Mouse (Mus musculus) Patski (cell line): Measurements from ENCODE around the gene Dmbx1. TPM values are rescaled to one million over a fixed set of nuclear protein-coding genes. Genes with fewer than 3 reads are reported as not detected.

ENCODE experiments used
- ATAC-seq: fragments of 100-300 bp; one replicate; pipeline ENCODE4 v1.8.0; 2021
- CTCF ChIA-PET: fragments of 350-600 bp; sonication (Branson Sonifier 250); formaldehyde crosslinking; loops from one replicate; lab custom pipeline; 2022; ENCODE audit warnings: inconsistent platforms; lab: Charles Lee
- POLR2A ChIA-PET: fragments of 350-600 bp; sonication (Branson Sonifier 250); formaldehyde crosslinking; loops from one replicate; lab custom pipeline; 2022; ENCODE audit warnings: antibody characterized with exemption, inconsistent platforms; lab: Charles Lee
- DNase-seq: peaks from one replicate; pipeline ENCODE4 v3.0.0-alpha.2; 2011; ENCODE audit warnings: low read depth, low spot score
- H3K27me3 ChIP-seq: fragments of 371-371 bp; one replicate; pipeline ENCODE4 v1.5.1; 2021
- CTCF ChIP-seq: fragments of 100-300 bp; IDR thresholded peaks from one replicate; pipeline ENCODE4 v1.5.1; 2021
- in situ Hi-C: fragments of 300-500 bp; cut with MboI; formaldehyde crosslinking; loops from 3 replicates; pipeline ENCODE4 v1.11.1; 2018; ENCODE audit warnings: low pct_unique_long_range_greater_than_20kb, mixed read lengths
- polyA plus RNA-seq: library from polyadenylated mRNA; unstranded; gene quantifications from one replicate; pipeline ENCODE4 v1.2.3, GENCODE M21; 2021

The Dmbx1 gene
- polyA plus RNA-seq, 1 experiment from 2014 or later, result not detected

DNA sequence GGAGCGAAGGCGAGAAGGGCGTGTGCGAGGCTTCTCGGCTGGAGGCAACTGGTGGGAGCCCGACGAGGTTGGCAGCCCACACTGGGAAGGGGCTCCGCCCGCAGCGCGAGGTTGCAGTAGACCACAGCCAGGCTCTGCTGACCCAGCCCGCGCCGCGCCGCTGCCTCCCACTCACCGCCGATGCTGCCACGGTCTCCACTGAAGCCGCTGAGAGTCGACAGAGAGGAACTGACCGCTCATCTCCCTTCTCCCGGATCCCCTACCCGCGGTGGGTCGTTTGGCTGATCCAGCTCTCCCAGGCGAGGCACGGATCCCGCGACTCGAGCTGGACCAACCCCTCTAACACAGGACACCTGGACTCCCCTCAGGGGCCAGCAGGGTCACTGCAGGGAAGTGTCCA lies 49.2 kb downstream of the Dmbx1 start, which contains the start of gene 6430628N08Rik:
Gene 6430628N08Rik (plus strand): TSS at position 113 of the 400 bp plus-strand sequence.
- in situ Hi-C loops, result no loop called here
- TF ChIP-seq CTCF, result no peak
- ChIA-PET CTCF (no interaction called here), POLR2A (no interaction called here)
- ATAC-seq (peak; percentile 35), DNase-seq (no peak)
- H3K27me3 ChIP-seq, result peaks cover 4% of the 10 kb centered on the region

GRCm38 (mm10) chr4:115890066-115890465 lies 49.7 kb downstream of the Dmbx1 start:
- in situ Hi-C loops, result no loop called here
- H3K27me3 ChIP-seq, result peaks cover 4% of the 10 kb centered on the region
- DNase-seq (no peak), ATAC-seq (no peak)
- TF ChIP-seq CTCF, result no peak
- ChIA-PET CTCF (no interaction called here), POLR2A (no interaction called here)

DNA sequence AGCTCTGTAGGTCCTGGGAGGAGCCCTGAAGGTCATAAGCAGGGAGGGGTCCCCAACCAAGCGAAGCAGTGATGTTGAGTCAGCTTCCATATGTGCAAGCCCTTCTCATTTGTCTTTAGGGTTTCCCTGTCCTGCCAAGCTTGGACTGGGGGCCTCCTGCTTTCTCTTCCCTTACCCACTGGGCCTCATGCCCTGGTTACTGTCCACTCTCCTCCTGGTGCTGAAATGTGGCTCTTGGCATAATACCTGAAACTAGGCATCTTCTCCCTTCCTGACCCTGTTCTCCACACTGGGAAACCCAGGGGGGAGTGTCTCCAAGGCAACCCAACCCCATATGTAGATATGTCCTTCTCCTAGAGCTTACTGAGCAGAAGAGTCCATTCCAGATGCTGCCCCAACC lies 52.9 kb downstream of the Dmbx1 start:
- no peak for TF ChIP-seq CTCF
- in situ Hi-C loops, result no loop called here
- DNase-seq (no peak), ATAC-seq (no peak)
- peaks cover 4% of the 10 kb centered on the region for H3K27me3 ChIP-seq
- CTCF ChIA-PET, result no interaction called here
- POLR2A ChIA-PET, result no interaction called here

DNA sequence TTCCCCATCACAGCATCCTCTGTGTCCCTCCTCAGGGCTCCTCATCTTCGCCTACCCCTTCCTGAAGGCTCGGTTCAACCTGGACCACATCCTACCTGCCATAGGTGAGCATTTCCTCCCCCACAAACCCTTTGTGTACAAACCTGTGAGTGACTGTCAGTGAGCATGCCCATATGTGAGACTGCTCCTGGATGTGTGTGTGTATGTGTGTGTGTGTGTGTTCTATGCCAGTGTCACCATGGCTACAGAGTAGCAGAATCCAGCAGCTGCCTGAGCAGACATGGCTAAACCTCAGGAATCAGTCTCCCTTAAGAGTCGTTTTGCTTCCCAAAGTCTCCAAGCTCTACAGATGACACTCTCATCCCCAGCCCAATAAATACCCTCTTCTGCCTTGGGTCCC lies 53.9 kb downstream of the Dmbx1 start:
- CTCF ChIA-PET, result no interaction called here
- DNase-seq, result no peak

DNA sequence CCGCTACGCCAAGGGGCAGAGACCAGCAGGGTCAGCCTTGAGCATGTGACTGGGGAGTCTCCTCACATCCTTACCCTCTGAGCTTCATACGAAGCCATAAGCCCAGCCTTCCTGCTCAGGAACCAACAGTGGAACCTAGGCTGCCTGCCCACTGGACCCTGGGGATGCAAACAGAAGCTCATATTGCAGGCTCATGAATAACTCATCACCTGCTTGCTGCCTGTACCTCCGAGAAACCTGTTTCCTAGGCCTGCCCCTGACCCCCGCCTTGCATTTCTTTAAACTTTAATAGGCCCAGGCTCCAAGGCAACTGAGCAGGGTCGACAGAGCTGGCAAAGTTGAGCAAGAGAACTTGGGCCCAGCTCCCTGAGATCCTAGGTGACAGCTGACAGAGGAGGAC lies 55.7 kb downstream of the Dmbx1 start, which contains the start of gene Kncn:
Gene Kncn (plus strand): TSS at position 379 of the 400 bp plus-strand sequence.
- no peak for TF ChIP-seq CTCF
- ChIA-PET CTCF (no interaction called here), POLR2A (no interaction called here)
- peaks cover 2% of the 10 kb centered on the region for H3K27me3 ChIP-seq
- ATAC-seq, result no peak
- in situ Hi-C loops, result no loop called here
- DNase-seq, result no peak

More for the DNA sequence above, 53.9 kb downstream of the Dmbx1 start:
- no peak for TF ChIP-seq CTCF
- ATAC-seq, result no peak
- POLR2A ChIA-PET, result no interaction called here
- peaks cover 4% of the 10 kb centered on the region for H3K27me3 ChIP-seq
- in situ Hi-C loops, result no loop called here

DNA sequence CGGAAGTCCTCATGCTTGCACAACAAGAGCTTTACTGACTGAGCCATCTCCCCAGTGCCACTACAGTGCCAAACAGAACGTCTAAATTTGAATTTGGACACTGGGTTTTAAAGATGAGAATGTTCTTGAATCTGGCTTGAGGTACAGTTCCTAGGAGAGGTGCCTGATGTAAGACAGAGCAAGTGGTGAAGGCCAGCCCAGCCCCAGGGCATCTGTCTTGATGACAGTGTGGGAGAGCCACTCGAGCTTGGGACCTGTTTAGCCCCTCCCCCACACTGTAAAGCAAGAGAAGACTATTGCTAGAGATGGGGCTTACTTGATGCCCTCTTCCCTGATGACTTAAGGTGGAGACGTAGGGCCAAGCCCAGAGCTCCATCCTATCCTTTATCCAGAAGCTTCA lies 57.5 kb downstream of the Dmbx1 start:
- no peak for TF ChIP-seq CTCF
- no peak for DNase-seq
- H3K27me3 ChIP-seq, result no peaks in the 10 kb centered on the region
- in situ Hi-C loops, result no loop called here
- POLR2A ChIA-PET, result no interaction called here
- no peak for ATAC-seq
- CTCF ChIA-PET, result no interaction called here

DNA sequence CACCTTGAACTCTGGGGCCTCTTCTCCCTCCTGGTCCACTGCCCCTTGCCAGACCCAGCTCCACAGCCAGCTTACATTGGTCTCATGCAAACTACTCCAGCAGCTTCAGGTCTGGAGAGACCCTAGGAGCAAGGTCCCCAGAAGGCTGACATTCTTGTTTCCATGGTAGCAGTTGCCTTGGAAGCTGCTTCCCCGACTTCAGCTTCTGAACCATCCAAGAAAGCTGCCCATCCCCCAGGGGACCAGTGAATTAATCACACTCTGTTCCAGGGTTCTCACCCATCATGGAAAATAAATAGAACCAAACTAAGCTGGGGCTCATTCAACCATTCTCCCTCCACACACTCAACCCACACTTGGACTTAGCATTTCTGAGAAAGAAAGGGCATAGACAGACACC lies 58.5 kb downstream of the Dmbx1 start:
- ATAC-seq (no peak), DNase-seq (no peak)
- POLR2A ChIA-PET, result no interaction called here
- CTCF ChIA-PET, result interaction anchor here (0.7 to 1.2 kb wide), 2 partner anchors 11 to 148 kb away, joined by 3 to 4 read pairs; no protein-coding TSS in a partner anchor
- in situ Hi-C loops, result no loop called here
- TF ChIP-seq CTCF, result no peak
- no peaks in the 10 kb centered on the region for H3K27me3 ChIP-seq

- ATAC-seq (no peak), DNase-seq (no peak)
- ChIA-PET POLR2A (no interaction called here), CTCF (interaction anchor here (1.6 kb wide), 1 partner anchor 10 kb away, joined by 4 read pairs; no protein-coding TSS in a partner anchor)
- in situ Hi-C loops, result no loop called here
- TF ChIP-seq CTCF, result no peak
- no peaks in the 10 kb centered on the region for H3K27me3 ChIP-seq
These were observed 60.9 kb downstream of the Dmbx1 start for GRCm38 (mm10) chr4:115878828-115879227.

DNA sequence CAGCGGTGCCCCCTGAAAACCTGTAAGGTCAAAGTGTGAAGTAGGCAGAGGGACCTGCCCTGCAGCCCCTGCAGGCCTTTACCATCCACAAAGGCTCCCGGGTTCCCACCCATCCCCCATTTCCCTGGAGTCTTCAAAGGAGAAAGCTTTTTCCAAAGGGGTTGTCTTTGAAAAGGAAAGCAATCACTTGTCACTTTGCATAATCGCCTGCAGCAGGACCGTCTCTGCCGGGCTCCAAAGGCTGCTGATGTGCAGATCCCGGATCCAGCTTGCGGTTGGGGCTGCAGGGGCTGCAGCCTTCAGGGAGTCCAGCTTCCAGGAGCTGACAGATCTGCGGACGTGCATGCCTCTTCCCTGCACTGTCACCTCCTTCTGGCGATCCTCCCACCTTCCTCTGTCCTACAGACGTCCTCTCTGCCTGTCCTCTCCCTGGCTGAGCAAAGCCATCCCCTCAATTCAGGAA lies 61.5 kb downstream of the Dmbx1 start:
- in situ Hi-C loops, result no loop called here
- no peaks in the 10 kb centered on the region for H3K27me3 ChIP-seq
- no peak for DNase-seq
- POLR2A ChIA-PET, result no interaction called here
- ATAC-seq, result no peak
- CTCF ChIA-PET, result interaction anchor here (1.6 kb wide), 1 partner anchor 11 kb away, joined by 4 read pairs; no protein-coding TSS in a partner anchor
- no peak for TF ChIP-seq CTCF

- ChIA-PET CTCF (no interaction called here), POLR2A (no interaction called here)
- in situ Hi-C loops, result no loop called here
- DNase-seq (no peak), ATAC-seq (no peak)
- H3K27me3 ChIP-seq, result no peaks in the 10 kb centered on the region
- no peak for TF ChIP-seq CTCF
These were observed 66.5 kb downstream of the Dmbx1 start for GRCm38 (mm10) chr4:115873231-115873630.

DNA sequence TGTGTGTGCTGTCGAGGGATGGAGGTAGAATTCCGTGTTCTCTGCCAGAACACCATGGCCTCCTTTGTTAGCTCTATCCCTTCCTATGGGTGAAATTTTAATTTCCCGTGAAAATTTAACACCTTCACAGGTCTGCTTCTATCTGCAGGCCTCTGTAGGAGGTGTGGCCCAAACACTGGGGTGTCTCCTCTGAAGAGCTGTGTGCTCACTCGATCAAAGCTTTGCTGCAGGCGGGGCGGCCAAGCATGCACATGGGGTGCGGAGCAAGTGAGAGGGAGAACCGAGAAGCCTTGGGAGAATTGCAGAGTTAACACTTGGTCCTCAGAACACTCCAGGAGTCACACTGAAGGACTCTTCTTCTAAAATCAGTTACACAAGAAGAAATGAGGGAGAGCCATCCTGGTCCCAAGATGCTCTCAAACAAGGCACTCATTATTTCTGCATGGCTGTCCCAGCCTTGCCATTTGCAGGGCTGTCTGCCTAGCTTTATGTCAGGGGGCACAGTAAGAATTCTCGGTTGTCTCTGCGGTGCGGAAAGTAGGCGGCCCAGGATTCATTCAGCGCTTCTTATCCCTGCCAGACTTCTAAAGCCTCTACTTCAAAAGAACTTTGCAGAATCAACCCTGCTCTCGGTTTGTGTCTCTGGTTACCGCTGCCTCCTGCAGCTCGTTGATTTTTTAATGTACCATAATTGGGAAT lies 70.1 kb downstream of the Dmbx1 start:
- CTCF ChIA-PET, result no interaction called here
- DNase-seq (no peak), ATAC-seq (no peak)
- in situ Hi-C loops, result no loop called here
- no peak for TF ChIP-seq CTCF
- no peaks in the 10 kb centered on the region for H3K27me3 ChIP-seq
- POLR2A ChIA-PET, result interaction anchor here (0.9 kb wide), 1 partner anchor 29 kb away, joined by 3 read pairs; no protein-coding TSS in a partner anchor

Other genes starting within 250 kb of the Dmbx1 start
- 38.9 TPM for gene Efcab14, start 202.2 kb downstream of the Dmbx1 start, polyA plus RNA-seq
- 0.83 TPM for gene Tex38, start 158.9 kb downstream of the Dmbx1 start, polyA plus RNA-seq
- 28.5 TPM for gene Atpaf1, start 155.1 kb downstream of the Dmbx1 start, polyA plus RNA-seq
- 4.9 TPM for gene Mob3c, start 111.8 kb downstream of the Dmbx1 start, polyA plus RNA-seq
- gene Mknk1, start 100.7 kb downstream of the Dmbx1 start, polyA plus RNA-seq, result 26.3 TPM
- gene Kncn, start 55.5 kb downstream of the Dmbx1 start, polyA plus RNA-seq, result not detected
- gene 6430628N08Rik, start 49.3 kb downstream of the Dmbx1 start, polyA plus RNA-seq, result not detected
- gene Faah, start 78.0 kb upstream of the Dmbx1 start, polyA plus RNA-seq, result 3.4 TPM
- 7.2 TPM for gene Nsun4, start 114.0 kb upstream of the Dmbx1 start, polyA plus RNA-seq
- 441 TPM for gene Uqcrh, start 135.1 kb upstream of the Dmbx1 start, polyA plus RNA-seq
- 58.3 TPM for gene Lrrc41, start 135.3 kb upstream of the Dmbx1 start, polyA plus RNA-seq
- gene Rad54l, start 183.8 kb upstream of the Dmbx1 start, polyA plus RNA-seq, result 5.6 TPM
- gene Pomgnt1, start 183.9 kb upstream of the Dmbx1 start, polyA plus RNA-seq, result 57.6 TPM
- 8.3 TPM for gene Lurap1, start 211.4 kb upstream of the Dmbx1 start, polyA plus RNA-seq
- gene Tspan1, start 227.7 kb upstream of the Dmbx1 start, polyA plus RNA-seq, result 0.06 TPM
- not detected for gene 1700042G07Rik, start 233.4 kb upstream of the Dmbx1 start, polyA plus RNA-seq
- gene Gm49337, start 233.5 kb upstream of the Dmbx1 start, polyA plus RNA-seq, result not detected